Mouse (Mus musculus) mammary gland, adult 2 months (tissue): Measurements from ENCODE around the gene Slc39a10. TPM values are rescaled to one million over a fixed set of nuclear protein-coding genes. Genes with fewer than 3 reads are reported as not detected.

Experiments
- polyA plus RNA-seq: library from polyadenylated mRNA; depleted of rRNA; stranded (reverse); fragments of >200 nt; gene quantifications from 2 replicates; pipeline ENCODE4 v1.2.3, GENCODE M21; 2012; ENCODE audit warnings: low replicate concordance; rRNA removed

Slc39a10 gene
- polyA plus RNA-seq = 5.4 and 13.2 TPM in 2 replicates

GRCm38 (mm10) chr1:46892752-46893151 lies at the start of gene Slc39a10:
Slc39a10 (minus strand) TSS chr1:46892852.

